In the genomic region with DNA sequence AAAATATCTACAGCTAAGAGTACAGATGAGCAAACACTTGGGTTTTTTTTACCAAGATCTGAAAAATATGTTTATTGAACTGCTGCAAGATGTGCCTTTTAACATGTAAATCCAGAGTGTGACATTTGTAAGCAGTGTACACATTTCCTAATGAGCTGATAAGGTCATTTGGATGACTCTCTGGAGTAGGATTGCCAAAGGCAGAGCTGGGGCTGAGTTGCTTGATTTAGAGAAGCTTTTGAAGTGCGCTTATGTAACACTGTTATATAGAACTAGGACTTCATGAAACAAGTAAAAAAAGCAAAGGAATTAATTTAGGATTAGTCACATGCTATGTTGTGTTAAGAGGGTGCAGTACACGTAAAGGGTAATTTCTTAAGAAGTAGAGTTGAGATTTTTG, we compare ENCODE assay signal across 23 mouse cellular contexts.
A peak's percentile ranks its signal among the peaks of the same experiment; 100 is the strongest.
DNase-seq lines count a peak whose midpoint lies in the region; ATAC-seq and TF ChIP-seq lines count a peak whose summit lies in the region.
"Had no signal": no experiment of that assay in that cellular context is flagged by ENCODE, and none has a peak within 500 bp of the region (broad histone marks: within the 10 kb centered on the region; RNA-seq: fewer than 3 reads in every experiment).

No protein-coding gene starts in this region.

- DNase-seq in frontal cortex, postnatal 25 days (ENCODE audit: low spot score in 2 of 2): no peak
- DNase-seq in lung, embryonic 14.5 days: peak; percentile 67
- DNase-seq in lung, adult 2 months: no peak
- peak; percentile 10 for DNase-seq in lung, postnatal 36 days
- no peak for DNase-seq in lung, postnatal 10 days
- DNase-seq in layer of hippocampus, adult 18-20 months (ENCODE audit: low spot score in 2 of 2): no peak
- DNase-seq: adrenal gland, postnatal 10 days; B cell, adult 2 months; cerebellum, adult 11-12 months; cerebellum, adult 9-10 months; cerebellum, postnatal 25 days; gastrocnemius, postnatal 10 days; heart, adult 18-20 months had no signal

- no peaks in the 10 kb centered on the region for H3K4me1 ChIP-seq in lung, embryonic 14.5 days (ENCODE audit: insufficient read depth)
- H3K4me1 ChIP-seq in lung, adult 2 months (ENCODE audit: control insufficient read depth, insufficient read depth, low read length): no peaks in the 10 kb centered on the region
- H3K4me1 ChIP-seq: embryonic facial prominence, embryonic 12.5 days; forebrain, embryonic 12.5 days; heart, embryonic 10.5 days; hindbrain, embryonic 10.5 days had no signal

- H3K9ac ChIP-seq in lung, embryonic 14.5 days: no peak overlapping the region
- H3K9ac ChIP-seq: embryonic facial prominence, embryonic 12.5 days; forebrain, embryonic 12.5 days; heart, embryonic 15.5 days; hindbrain, embryonic 14.5 days had no signal

- no peak for TF ChIP-seq POLR2A in lung, adult 2 months (IDR thresholded peaks at IDR 0.05; ENCODE audit: borderline replicate concordance, extremely low read depth, low read depth, low read length)

- WGBS in lung, embryonic 14.5 days: 49% methylated on average over 2 of the region's 2 CpGs
- 64% methylated on average over 2 of the region's 2 CpGs for WGBS in lung, adult 2 months

- TF ChIP-seq CTCF in lung, embryonic 14.5 days (IDR thresholded peaks at IDR 0.05; ENCODE audit: low read depth): no peak
- TF ChIP-seq CTCF in lung, adult 2 months (IDR thresholded peaks at IDR 0.05; ENCODE audit: insufficient read depth, low read length): no peak

- H3K4me3 ChIP-seq in lung, embryonic 14.5 days (ENCODE audit: low read depth, low read length): no peak overlapping the region
- H3K4me3 ChIP-seq in lung, adult 2 months (replicated peaks; ENCODE audit: extremely low read depth, low read depth, low read length): no peak overlapping the region
- H3K4me3 ChIP-seq: embryonic facial prominence, embryonic 12.5 days; forebrain, embryonic 12.5 days; heart, embryonic 10.5 days; heart, embryonic 15.5 days; hindbrain, embryonic 10.5 days had no signal

- H3K27me3 ChIP-seq in lung, embryonic 14.5 days (ENCODE audit: insufficient read depth, low read length): no peaks in the 10 kb centered on the region
- H3K27me3 ChIP-seq: embryonic facial prominence, embryonic 12.5 days; forebrain, embryonic 12.5 days; heart, embryonic 15.5 days had no signal

- H3K27ac ChIP-seq in lung, embryonic 14.5 days (ENCODE audit: low read depth): no peak overlapping the region
- H3K27ac ChIP-seq: embryonic facial prominence, embryonic 12.5 days; forebrain, embryonic 12.5 days; heart, embryonic 10.5 days; heart, embryonic 15.5 days; hindbrain, embryonic 10.5 days; hindbrain, embryonic 14.5 days had no signal

- H3K9me3 ChIP-seq in lung, embryonic 14.5 days (ENCODE audit: low read depth, low read length): no peaks in the 10 kb centered on the region
- H3K9me3 ChIP-seq: embryonic facial prominence, embryonic 12.5 days; forebrain, embryonic 12.5 days; G1E; heart, embryonic 10.5 days; heart, embryonic 15.5 days; hindbrain, embryonic 10.5 days had no signal

- H3K4me2 ChIP-seq in lung, embryonic 14.5 days: no peak overlapping the region
- H3K4me2 ChIP-seq: embryonic facial prominence, embryonic 12.5 days; forebrain, embryonic 12.5 days; heart, embryonic 15.5 days; hindbrain, embryonic 14.5 days had no signal

- ATAC-seq in frontal cortex, adult (ENCODE audit: low TSS enrichment): peak; percentile 65
- ATAC-seq in lung, embryonic 14.5 days (ENCODE audit: insufficient read depth): peak; percentile 81; the same call in 1 of the 2 replicates
- ATAC-seq: CD4-positive, CD25-positive, alpha-beta regulatory T cell, adult 4 months; forebrain, embryonic 16.5 days had no signal

- no peaks in the 10 kb centered on the region for H3K36me3 ChIP-seq in lung, embryonic 14.5 days (ENCODE audit: insufficient read depth)
- H3K36me3 ChIP-seq: embryonic facial prominence, embryonic 12.5 days; forebrain, embryonic 12.5 days; heart, embryonic 10.5 days; heart, embryonic 15.5 days; hindbrain, embryonic 10.5 days had no signal

Comparison
In these comparisons a context has a peak if more than half of its experiments do, and no peak if none do; other contexts are left out.
1. DNase-seq: peak in lung, embryonic 14.5 days (single experiment) and lung, postnatal 36 days (single experiment); none in frontal cortex, postnatal 25 days (0 of 2), lung, adult 2 months (single experiment), lung, postnatal 10 days (single experiment) and layer of hippocampus, adult 18-20 months (0 of 2).